Mouse (Mus musculus): Measurements from ENCODE around the gene Napsa. TPM values are rescaled to one million over a fixed set of nuclear protein-coding genes. Genes with fewer than 3 reads are reported as not detected.

Gene Napsa
- polyA plus RNA-seq, 1 experiment, result 5.3 TPM

DNA sequence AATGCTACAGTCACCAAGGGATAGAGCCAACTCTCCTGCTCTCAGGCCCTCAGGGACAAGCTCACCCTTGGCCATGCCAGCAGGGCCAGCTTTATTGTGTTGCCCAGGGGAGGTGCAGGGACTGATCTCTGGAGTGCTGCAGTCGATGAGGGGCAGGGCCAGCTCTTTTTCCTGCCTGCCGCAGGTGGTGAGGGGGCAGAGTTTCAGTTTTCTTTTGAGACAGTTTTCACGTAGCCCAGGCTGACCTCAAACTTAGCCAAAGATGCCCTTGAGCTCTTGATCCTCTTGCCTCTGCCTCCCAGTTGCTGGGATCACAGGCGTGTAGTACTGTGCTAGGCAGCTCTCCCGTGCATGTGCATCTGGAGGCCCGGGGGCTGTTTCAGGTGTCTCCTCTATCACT lies 1.2 kb upstream of the Napsa start:
- DNase-seq (ENCODE audit: low spot score), result no peak

DNA sequence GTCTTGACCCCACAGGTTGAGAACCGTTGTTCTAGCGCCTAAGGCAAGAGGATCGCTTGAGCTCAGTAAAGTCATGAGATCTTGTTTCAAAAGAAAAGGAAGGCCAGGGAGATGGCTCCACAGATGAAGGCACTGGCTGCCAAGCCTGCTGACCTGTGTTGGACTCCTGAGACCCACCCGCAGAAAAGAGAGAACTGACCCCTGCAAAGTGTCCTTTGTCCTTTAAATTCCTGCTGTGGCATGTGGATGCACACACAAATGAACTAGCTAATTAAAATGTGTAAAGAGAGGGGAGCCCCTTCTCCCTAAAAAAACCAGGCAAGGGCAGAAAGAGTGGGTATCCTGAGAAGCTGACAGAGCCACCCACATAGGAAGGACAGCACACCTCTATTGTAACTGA lies 369 bp upstream of the Napsa start:
- no peak for DNase-seq (ENCODE audit: low spot score)

DNA sequence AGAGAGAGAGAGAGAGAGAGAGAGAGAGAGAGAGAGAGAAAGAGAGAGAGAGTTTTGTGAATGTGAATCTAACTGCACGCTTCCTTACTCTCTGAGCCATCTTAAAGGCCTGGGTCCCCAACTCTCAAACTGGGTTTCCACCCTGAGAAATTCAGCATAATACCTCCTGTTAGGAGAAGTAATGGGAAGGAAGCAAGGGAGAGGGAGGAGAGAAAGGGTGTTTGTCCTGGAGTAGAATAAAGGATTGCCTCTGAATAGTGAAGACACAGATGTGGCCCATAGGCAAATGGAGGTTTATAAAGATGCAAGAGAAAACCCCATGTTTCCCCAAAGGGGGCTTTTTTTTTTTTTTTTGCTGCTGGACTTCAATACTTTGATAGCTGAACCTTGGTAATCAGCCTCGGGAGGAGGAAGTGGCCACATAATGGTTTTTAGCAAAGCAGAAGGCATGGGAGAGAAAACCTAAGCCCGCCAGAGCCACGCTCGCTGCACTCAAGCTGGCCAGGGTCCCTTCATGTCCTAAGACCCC lies 840 bp downstream of the Napsa start:
- no peak for DNase-seq (ENCODE audit: low spot score)

DNA sequence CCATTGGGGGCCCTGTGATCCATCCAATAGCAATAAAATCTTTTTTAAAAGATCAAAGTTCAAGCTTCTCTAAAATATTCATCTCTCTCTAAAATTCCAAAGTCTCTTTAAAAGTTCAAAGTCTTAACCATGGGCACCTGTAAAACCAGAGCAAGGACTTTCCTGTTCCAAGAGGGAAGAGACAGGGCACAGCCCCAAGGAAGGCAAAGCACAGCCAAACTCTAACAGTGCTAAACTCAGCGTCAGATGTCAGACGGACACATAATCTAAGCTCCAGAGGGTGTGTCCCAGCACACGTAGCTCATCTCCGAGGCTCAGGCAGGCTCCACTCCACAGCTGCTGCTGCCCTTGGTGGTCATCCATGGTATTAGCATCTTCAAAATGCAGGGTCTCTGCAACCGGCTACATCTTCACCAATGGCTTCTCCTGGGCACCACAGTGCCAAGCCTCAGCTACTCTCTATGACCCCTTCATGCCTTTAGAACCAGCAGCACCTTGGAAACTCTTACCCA lies 4.2 kb downstream of the Napsa start:
- DNase-seq (ENCODE audit: low spot score), result no peak

DNA sequence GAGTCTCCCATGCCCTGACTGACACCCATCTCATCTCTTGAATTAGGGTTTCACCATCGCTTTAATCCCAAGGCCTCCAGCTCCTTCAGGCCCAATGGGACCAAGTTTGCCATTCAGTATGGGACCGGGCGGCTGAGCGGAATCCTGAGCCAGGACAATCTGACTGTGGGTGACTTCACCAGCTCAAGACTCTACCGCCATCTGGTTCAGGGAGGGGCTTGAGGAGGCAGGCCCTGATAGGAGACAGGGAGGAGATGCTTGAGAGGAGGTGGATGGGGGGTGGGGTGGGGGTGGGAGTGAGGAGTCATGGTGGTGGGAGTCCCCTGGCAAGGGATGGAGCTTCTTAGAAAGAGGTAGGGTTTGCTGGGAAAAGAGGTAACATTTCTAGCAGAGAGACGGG lies 9.5 kb downstream of the Napsa start:
- DNase-seq (ENCODE audit: low spot score), result no peak

DNA sequence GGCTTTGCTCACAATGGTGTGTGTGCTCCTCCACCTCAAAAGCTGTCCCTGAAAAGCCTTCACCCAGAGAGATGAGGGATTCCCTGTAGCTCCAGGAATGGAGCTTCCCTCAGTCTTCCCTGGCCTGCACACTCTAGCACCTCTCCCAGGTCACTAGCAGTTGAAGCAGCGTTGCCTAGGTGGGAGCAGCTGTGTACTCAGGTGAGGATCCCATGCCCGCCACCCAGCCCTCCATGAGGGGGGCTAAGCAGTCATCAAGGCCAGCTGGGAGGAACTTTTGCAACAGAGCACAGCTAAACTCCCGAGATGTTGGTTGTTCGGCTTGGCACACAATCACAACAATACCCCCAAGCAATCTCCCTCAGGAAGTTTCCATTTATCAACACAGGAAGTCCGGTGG lies 10.5 kb downstream of the Napsa start:
- DNase-seq (ENCODE audit: low spot score), result no peak

DNA sequence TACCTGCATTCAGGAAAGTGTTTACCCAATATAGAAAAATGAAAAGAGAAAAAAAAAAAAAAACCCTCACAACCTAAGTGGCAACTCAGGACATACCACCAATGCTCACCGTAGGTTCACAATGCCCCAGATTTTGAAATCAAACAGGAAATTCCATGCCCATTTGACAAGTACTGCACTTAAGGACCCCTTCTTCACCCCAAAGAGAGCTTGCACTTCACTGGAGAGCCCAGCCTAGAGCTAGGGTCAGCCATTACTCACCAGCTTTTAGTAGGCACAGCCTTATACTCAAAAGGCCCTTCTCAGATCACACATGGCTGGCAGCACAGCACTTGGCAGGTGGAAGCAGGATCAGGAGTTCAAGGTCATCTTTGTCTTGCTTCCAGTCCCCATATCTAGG lies 11.0 kb downstream of the Napsa start:
- DNase-seq (ENCODE audit: low spot score), result no peak

DNA sequence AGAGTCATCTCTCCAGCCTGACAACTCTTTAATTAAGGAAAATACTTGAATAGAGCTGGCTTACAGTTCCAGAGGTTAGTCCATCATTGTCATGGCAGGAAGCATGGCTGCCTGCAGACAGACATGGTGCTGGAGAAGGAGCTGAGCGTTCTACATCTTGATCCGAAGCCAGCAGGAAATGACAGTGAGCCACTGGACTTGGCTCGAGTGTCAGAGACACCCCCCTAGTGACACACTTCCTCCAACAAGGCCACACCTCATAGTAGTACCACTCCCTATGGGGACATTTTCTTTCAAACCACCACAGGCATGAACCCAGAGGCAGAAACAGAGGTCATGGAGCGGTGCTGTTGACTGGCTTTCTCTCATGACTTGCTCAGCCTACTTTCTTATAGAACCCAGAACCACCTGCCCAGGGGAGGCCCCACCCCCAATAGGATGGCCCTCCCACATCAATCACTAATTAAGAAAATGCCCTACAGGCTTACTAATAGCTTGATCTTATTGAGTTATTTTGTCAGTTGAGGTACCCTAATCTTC lies 12.2 kb downstream of the Napsa start:
- DNase-seq (ENCODE audit: low spot score), result no peak

DNA sequence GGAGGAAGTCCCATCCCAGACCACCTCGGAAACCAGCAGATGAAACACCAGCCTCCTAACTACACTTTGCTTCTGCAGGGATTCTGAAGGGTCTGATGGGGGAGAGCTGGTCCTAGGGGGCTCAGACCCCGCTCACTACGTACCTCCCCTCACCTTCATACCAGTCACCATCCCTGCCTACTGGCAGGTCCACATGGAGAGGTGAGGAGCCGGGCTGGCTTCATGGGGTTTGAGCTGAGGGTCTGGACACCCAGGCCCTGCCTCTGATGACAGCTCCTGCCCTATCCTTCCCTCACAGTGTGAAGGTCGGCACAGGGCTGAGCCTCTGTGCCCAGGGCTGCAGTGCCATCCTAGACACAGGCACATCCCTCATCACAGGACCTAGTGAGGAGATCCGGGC lies 12.7 kb downstream of the Napsa start:
- no peak for DNase-seq (ENCODE audit: low spot score)

DNA sequence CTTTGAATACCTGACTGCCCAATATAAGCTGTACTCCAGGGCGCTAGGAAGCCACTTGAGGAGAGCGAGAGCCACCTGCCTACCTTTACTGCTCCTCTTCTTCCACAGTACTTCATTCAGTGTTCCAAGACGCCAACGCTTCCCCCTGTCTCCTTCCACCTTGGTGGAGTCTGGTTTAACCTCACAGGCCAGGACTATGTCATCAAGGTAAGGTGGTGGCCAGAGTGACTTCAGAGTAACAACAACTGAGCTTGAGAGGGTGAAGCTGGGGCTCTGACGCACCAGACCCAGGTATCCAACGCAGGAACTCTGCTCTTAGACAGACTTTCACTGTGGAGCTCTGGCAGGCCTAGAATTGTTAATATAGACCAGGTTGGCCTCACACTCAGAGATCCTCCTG lies 13.4 kb downstream of the Napsa start:
- no peak for DNase-seq (ENCODE audit: low spot score)

DNA sequence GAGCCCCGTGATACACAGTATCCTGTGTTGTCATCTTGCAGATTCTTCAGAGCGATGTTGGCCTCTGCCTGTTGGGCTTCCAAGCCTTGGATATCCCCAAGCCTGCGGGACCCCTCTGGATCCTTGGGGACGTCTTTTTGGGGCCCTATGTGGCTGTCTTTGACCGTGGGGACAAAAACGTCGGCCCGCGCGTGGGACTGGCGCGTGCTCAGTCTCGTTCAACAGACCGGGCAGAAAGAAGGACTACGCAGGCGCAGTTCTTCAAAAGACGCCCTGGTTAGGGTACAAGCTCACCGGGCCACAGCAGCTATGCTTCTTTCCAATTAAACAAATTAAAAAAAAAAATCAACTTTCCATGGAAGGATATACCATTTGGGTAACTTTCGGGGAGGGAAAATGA lies 14.3 kb downstream of the Napsa start:
- DNase-seq (ENCODE audit: low spot score), result no peak

DNA sequence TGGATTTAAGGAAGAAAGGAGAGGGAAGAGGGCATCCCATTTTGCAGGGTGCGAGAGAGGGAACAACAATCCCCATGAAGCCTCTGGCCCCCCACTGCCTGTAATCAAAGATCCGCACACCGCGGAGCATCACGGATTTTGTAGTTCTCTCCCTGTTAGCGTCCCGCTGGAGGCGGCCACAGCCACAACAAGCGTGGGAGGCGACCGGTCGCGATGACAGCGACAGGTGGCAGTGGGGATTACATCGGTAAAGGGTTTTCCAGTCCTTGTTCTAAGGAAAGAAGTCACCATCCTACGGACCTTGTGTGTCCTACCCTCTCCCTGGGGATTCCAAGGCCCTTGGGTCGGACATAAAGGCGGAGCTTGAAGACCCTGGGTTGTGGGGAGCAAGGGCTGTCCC lies 14.8 kb downstream of the Napsa start:
- DNase-seq (ENCODE audit: low spot score), result no peak

DNA sequence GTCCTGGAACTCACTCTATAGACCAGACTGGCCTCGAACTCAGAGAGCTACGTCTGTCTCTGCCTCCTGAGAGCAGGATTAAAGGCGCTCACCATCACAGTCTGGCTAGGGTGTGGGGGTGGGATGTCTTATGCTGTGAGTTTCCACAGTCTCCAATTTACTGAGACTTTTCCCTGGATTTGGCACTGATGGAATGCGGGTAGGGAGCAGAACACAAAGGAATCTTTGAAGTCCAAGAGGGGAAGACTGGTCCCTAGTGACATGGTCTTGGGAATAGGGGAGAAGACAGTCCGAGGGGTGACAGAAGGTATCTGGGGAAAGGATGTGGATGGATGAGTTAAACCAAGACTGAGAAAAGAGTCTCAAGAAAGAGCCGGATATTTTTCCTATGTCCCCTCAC lies 15.5 kb downstream of the Napsa start:
- no peak for DNase-seq (ENCODE audit: low spot score)

DNA sequence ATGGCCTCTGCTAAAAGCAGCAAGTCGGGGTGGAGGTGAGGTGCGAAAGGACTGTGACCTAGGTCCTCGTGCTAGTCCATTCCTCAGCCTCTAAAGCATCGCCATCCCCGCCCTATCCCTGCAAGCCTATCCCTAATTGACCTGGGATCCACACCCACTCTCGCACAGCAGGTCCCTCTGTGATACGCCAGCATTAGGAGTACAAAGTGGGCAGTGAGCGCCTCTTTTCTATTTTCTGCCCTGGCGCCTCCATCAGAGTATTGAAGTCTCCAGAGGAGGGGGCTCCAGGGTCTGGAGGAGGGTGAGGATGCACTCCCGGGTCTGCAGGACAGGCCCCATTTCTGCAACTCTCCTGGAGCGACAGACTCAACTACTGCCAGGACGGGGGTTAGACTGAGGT lies 16.2 kb downstream of the Napsa start:
- no peak for DNase-seq (ENCODE audit: low spot score)

DNA sequence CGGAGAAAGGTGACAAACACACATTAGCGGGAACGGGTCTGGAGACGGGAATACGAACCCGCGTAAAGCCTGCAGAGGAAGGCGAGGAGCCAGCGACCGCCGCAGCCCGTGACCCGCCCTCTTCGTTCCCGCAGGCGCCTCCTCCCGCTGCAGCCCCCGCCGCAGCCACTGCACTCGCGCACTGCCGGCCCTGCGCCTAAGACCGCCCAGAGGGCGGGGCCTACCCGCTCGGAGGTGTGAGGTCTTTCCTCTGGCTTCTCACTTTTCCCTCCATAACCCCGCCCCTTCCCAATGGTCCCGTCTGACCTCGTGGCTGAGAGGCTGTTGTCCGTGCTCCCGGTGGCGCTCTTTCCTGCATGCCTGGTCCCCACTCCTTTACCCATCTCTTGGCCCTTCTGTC lies 17.0 kb downstream of the Napsa start:
- DNase-seq (ENCODE audit: low spot score), result no peak

DNA sequence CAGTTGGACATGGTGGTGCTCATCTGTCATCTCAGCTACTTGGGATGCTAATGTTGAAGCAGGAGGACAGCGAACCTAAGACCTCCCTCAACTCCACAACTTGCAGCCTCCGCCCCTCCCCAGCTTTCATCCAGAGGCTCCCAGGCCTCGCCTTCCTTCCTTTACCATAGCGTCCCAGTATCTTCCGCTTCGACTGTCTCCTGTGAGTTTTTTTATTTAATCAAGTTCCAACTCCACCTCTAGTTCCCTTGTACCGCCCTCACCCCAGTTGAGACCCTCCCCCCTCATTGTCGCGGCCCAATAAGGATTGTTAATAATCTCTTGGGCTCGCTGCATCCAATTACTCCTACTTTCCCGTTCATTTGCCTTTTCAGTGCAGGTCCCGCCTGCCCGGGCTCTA lies 17.8 kb downstream of the Napsa start:
- no peak for DNase-seq (ENCODE audit: low spot score)

DNA sequence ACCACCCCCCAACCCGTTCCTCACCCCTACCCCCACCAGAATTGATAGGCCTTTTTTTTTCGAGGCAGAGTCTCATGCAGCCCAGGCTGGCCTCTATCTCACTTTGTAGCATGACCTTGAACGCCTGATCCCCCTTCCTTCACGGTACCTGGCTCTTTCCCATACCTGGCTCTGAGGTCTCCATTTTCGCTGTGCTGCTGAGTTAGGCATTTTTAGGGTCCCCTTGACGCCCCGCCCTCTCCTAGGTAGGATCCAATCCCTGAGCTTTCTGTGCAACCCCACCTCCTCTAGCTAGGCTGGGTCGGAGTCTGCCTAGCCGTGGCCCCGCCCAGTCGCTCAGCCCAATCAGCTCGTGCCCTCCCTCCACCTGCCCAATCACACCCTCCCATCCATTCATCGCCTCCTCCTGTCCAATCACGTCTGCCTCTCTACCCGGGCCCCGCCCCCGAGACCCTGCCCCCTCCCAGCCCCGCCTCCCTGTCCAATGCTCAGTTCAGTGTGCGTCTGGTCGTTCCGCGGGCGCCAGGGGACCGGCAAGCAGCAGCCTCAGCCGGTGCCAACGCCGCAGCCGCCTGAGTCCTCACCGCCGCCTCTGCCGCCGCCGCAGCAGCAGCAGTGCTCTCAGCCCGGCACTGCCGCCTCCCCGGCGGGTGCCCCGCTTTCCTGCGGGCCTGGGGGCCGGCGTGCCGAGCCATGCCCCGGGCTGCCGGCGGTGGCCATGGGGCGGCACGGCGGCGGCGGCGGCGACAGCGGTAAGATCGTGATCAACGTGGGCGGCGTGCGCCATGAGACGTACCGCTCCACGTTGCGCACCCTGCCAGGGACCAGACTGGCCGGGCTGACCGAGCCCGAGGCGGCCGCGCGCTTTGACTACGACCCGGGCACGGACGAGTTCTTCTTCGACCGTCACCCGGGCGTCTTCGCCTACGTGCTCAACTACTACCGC lies 18.5 kb downstream of the Napsa start, which contains the start of gene Kcnc3:
Gene Kcnc3 (plus strand): TSS at position 263 of the 946 bp plus-strand sequence.
- DNase-seq (ENCODE audit: low spot score), result peak; percentile 63

DNA sequence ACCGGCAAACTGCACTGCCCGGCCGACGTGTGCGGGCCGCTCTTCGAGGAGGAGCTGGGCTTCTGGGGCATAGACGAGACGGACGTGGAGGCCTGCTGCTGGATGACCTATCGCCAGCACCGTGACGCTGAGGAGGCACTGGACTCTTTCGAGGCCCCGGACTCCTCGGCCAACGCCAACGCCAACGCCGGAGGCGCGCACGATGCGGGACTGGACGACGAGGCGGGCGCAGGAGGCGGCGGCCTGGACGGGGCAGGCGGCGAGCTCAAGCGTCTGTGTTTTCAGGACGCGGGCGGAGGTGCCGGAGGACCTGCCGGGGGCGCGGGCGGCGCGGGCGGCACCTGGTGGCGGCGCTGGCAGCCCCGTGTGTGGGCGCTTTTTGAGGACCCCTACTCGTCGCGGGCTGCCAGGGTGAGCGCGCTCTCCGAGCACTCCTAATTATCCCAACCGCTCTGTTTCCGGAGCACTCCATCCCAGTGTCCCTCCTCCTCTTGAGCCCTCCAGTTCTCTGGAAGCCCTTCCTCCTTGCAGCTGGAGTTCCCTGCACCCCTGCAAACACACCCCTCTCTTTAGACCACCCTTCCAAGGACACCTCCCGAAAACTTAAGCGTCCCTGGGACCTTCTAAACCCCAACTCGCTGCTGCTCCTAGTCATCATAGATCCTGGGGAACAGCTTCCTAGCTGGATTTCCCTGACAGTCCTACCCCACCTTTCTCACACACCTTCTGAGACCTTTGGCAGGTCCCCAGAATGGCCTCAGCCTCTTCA lies 19.4 kb downstream of the Napsa start:
- no peak for DNase-seq (ENCODE audit: low spot score)

DNA sequence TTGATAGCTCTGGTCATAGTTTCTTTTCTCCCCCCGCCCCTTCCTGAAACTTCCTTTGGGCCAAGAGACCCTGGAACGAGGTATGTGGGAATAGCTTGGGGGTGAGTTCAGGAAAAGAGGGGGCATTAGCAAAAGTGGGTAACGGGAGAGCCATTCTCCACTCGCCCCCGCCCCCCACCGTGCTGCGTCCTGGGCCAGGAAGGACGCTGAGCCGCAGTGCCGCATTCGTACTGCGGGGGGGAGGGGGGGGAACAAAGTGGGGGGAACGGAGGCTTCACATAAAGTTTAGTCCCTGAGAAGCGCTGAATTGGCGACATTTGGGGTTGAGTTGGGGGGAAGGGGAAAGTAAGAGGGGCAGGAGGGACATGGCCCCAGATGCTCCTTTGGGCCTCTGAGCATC lies 20.9 kb downstream of the Napsa start:
- no peak for DNase-seq (ENCODE audit: low spot score)

DNA sequence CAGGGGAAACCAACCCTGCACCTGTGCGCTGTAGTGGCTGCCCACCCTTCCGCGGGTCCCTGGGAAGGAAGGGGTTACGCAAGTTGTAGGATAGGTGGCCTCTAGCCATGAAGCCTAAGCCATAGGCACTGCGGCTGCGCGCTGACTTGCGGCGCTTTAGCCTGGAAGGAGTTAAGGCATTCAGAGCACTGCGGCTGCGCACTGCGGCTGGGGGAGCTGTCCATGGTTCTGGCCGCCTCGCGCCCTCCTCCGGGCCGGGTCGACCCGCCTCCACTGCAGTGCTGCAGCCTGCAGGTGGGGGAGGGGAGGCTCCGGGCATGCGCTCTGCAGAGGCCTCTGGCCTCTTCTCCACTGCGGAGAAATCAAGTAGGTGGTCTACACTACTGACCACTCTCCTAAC lies 21.6 kb downstream of the Napsa start:
- DNase-seq (ENCODE audit: low spot score), result peak; percentile 57

DNA sequence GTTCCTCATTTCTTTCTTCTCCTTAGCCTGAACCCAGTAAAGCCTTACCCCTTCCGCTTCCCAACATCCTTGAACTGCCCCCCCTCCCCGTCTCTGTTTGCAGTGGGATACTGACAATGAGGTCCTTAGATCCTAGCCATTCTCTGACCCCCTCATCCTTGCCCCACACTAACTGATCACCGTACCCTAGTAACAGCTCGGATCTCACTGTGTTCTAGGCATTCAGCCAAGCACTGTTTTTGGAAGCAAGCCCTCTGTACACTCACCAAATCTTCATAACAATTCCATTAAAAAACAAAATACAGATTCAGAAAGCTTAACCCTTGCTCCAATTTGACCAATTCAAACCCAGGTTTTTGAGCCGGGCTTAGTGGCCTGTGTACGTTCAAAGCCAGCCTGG lies 22.1 kb downstream of the Napsa start:
- DNase-seq (ENCODE audit: low spot score), result no peak

DNA sequence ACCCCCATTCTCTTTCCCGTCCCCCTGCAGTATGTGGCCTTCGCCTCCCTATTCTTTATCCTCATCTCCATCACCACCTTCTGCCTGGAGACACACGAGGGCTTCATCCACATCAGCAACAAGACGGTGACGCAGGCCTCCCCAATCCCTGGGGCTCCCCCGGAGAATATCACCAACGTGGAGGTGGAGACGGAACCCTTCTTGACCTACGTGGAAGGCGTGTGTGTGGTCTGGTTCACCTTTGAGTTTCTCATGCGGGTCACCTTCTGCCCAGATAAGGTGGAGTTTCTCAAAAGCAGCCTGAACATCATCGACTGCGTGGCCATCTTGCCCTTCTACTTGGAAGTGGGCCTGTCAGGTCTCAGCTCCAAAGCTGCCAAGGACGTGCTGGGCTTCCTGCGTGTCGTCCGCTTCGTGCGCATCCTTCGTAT lies 23.0 kb downstream of the Napsa start:
- no peak for DNase-seq (ENCODE audit: low spot score)

All from urinary bladder, adult 2 months (tissue).